Mouse (Mus musculus) E14TG2a.4 (cell line): ENCODE measurements at regions not wholly inside any gene's neighbourhood (a gene's known extent, or its start where the extent isn't known, plus 50 kb on each side); places are given as distances from the start of the nearest gene placed in this dataset.

Experiments
- CTCF ChIP-seq: conservative IDR thresholded peaks from 2 replicates; pipeline ENCODE4 v1.5.1; 2014; ENCODE audit warnings: low read length
- POU5F1 ChIP-seq: IDR thresholded peaks from 2 replicates; pipeline ENCODE4 v1.6.1; 2014; ENCODE audit warnings: low read length, borderline replicate concordance

GRCm38 (mm10) chr7:62877033-62877432, 53.6 kb upstream of the A26c2 start:
- TF ChIP-seq CTCF: peak; percentile 18; the same call in 1 of the 2 replicates
- TF ChIP-seq POU5F1: no peak
